Mouse (Mus musculus) embryonic fibroblast, embryonic 13.5 days (primary cell): ENCODE data around the gene Foxn3.

Experiments
- CTCF ChIP-seq: IDR thresholded peaks from 2 replicates; pipeline ENCODE4 v1.5.1; 2011; ENCODE audit warnings: mild to moderate bottlenecking, control low read depth, low read length, moderate library complexity, borderline replicate concordance; ENCODE audit not compliant: insufficient read depth
- POLR2A ChIP-seq: IDR thresholded peaks from 2 replicates; pipeline ENCODE4 v1.6.1; 2011; ENCODE audit warnings: low read depth, mild to moderate bottlenecking, control low read depth, low read length, moderate library complexity

GRCm38 (mm10) chr12:99298851-99299600 lies 264.4 kb downstream of the Foxn3 start:
- TF ChIP-seq CTCF (no peak), POLR2A (no peak)
